Mouse (Mus musculus) gastrocnemius, postnatal 25 days (tissue): ENCODE measurements around the gene March7. TPM values are rescaled to one million over a fixed set of nuclear protein-coding genes. Genes with fewer than 3 reads are reported as not detected.

Experiments
- DNase-seq: peaks from one replicate; pipeline ENCODE4 v3.0.0; 2022
- total RNA-seq, 2 experiments: library from RNA; stranded (reverse); gene quantifications; 1 replicate in 1 of 2; 2 replicates in 1 of 2; pipeline ENCODE4 v1.2.3; 2021

March7 gene
- total RNA-seq, 2 experiments from 2014 or later, result 19.7 to 20.6 TPM

- DNase-seq, result no peak
Measured at GRCm38 (mm10) chr2:60285107-60285617, 75.5 kb downstream of the March7 start.

- DNase-seq, result no peak
Measured at GRCm38 (mm10) chr2:60288606-60289005, 78.9 kb downstream of the March7 start.

DNA sequence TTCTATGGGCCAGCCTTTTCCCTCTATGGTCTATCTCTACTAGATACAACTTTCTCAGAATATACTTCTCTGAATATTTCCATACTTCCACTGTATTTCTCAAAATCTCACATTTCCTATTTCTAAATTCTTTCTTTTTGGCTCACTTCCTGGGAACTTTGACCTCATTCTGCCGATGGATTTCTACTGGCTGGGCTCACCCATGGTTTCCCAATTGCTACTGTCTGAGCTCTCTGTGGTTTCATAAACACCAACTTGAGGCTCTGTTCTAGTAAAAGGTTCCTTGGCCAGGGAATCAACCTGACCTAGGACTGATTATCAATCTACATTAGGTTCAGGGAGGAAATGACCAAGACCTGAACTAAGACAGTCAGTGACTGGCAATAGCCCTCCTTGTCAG lies 79.8 kb downstream of the March7 start:
- DNase-seq, result no peak

DNA sequence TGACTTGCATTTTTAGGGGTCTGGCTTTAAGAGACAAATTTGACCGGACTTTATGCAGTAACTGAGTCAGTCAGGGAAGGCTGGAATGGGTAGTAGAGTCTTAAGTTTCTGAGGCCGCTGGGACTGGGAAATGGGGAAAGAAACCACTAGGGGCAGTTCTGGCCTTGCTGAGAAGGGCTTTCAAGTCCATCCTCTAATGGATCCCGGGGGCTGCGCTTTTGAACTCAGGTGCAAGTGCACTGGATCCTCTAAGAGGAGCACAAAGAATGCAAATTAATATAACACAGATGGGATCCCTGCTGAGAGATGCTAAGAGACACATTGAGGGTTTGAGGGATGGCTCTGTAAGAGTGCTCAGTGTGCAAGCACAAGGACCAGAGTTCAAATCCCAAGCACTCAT lies 81.7 kb downstream of the March7 start:
- no peak for DNase-seq

GRCm38 (mm10) chr2:60298266-60298665 lies 88.6 kb downstream of the March7 start:
- no peak for DNase-seq

DNA sequence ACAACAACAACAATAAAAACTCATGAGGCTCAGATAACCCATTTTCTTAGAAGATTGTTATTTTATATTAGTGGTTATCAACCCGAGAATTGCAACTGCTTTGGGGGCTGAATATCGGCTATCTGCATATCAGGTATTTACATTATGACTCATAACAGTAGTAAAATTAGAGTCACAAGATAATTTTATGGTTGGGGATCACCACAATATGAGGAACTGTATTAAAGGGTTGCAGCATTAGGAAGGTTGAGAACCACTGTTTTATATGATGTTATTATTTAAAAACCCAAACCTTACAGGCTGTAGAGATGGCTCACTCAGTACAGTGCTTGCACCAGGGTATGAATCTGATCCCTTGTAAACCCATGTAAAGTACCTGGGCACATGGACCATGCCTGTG lies 89.6 kb downstream of the March7 start:
- DNase-seq, result no peak

Other genes with a start within 250 kb of the March7 start
- 10 to 100 TPM; 23.4 to 27.8 TPM for gene Baz2b, start within 50 bp of the March7 start, total RNA-seq
- gene Cd302, start 74.6 kb downstream of the March7 start, total RNA-seq, result 10 to 100 TPM in 1 of 2 experiments, 1 to 10 TPM in 1; 9.7 to 14.7 TPM
- gene Ly75, start 173.4 kb downstream of the March7 start, total RNA-seq, result under 1 TPM in 1 of 2 experiments, not detected in 1; 0.08 TPM